Mouse (Mus musculus) adrenal gland (tissue): ENCODE results near the gene Haus3.

ENCODE experiments used
- intact Hi-C: fragments of 180-260 bp; cut with DNase I; formaldehyde crosslinking; loops from one replicate; pipeline ENCODE4 v1.15.1; 2025

The Haus3 gene

GRCm38 (mm10) chr5:34124131-34124530, 45.2 kb downstream of the Haus3 start:
- intact Hi-C loops = no loop called here

GRCm38 (mm10) chr5:34119121-34119856, 50.0 kb downstream of the Haus3 start:
- intact Hi-C loops = no loop called here

- intact Hi-C loops = no loop called here
Observed at GRCm38 (mm10) chr5:34105681-34106080, 63.6 kb downstream of the Haus3 start.
